Mouse (Mus musculus): ENCODE results near the gene Ecpas. TPM values are rescaled to one million over a fixed set of nuclear protein-coding genes. Genes with fewer than 3 reads are reported as not detected.
A peak's percentile ranks its signal among the peaks of the same experiment; 100 is the strongest.

The Ecpas gene
- polyA plus RNA-seq, 1 experiment from 2014 or later, result 47.7 TPM

- H3K4me2 ChIP-seq (ENCODE audit: low read depth), result no peak overlapping the region
- H3K9ac ChIP-seq (ENCODE audit: low read length), result no peak overlapping the region
- H3K27me3 ChIP-seq (ENCODE audit: control insufficient read depth, insufficient read depth, low read length), result no peaks in the 10 kb centered on the region
- no peak for DNase-seq (ENCODE audit: low spot score)
- no peaks in the 10 kb centered on the region; the same call in 1 of the 2 replicates for H3K4me1 ChIP-seq (ENCODE audit: control insufficient read depth, insufficient read depth, low read length)
- WGBS, result 81% methylated on average over 8 of the region's 8 CpGs
- no peaks in the 10 kb centered on the region for H3K9me3 ChIP-seq (ENCODE audit: control insufficient read depth, low read length)
- no peaks in the 10 kb centered on the region for H3K36me3 ChIP-seq (ENCODE audit: control insufficient read depth, insufficient read depth, low read length)
- H3K27ac ChIP-seq (ENCODE audit: low read depth, low read length), result no peak overlapping the region
- ATAC-seq (ENCODE audit: insufficient read depth, low FRiP score, low TSS enrichment), result no peak
- no peak overlapping the region for H3K4me3 ChIP-seq (ENCODE audit: low read depth, low read length)
Observed at GRCm38 (mm10) chr4:58915081-58915826, 2.7 kb upstream of the Ecpas start.

- no peaks in the 10 kb centered on the region for H3K36me3 ChIP-seq (ENCODE audit: control insufficient read depth, insufficient read depth, low read length)
- no peaks in the 10 kb centered on the region for H3K27me3 ChIP-seq (ENCODE audit: control insufficient read depth, insufficient read depth, low read length)
- no peaks in the 10 kb centered on the region; the same call in 1 of the 2 replicates for H3K4me1 ChIP-seq (ENCODE audit: control insufficient read depth, insufficient read depth, low read length)
- 66% methylated on average over 3 of the region's 3 CpGs for WGBS
- ATAC-seq (ENCODE audit: insufficient read depth, low FRiP score, low TSS enrichment), result no peak
- no peak overlapping the region for H3K9ac ChIP-seq (ENCODE audit: low read length)
- H3K27ac ChIP-seq (ENCODE audit: low read depth, low read length), result no peak overlapping the region
- no peak for DNase-seq (ENCODE audit: low spot score)
- peak overlapping the region; percentile 68 for H3K4me2 ChIP-seq (ENCODE audit: low read depth)
- H3K9me3 ChIP-seq (ENCODE audit: control insufficient read depth, low read length), result no peaks in the 10 kb centered on the region
- H3K4me3 ChIP-seq (ENCODE audit: low read depth, low read length), result no peak overlapping the region
Observed at GRCm38 (mm10) chr4:58913336-58914026, 932 bp upstream of the Ecpas start.

- DNase-seq (ENCODE audit: low spot score) (peak; percentile 80), ATAC-seq (ENCODE audit: insufficient read depth, low FRiP score, low TSS enrichment) (peak; percentile 75)
- H3K4me2 ChIP-seq (ENCODE audit: low read depth), result peak overlapping the region; percentile 68
- H3K4me3 ChIP-seq (ENCODE audit: low read depth, low read length), result peak overlapping the region; percentile 94
- H3K27me3 ChIP-seq (ENCODE audit: control insufficient read depth, insufficient read depth, low read length), result no peaks in the 10 kb centered on the region
- H3K9me3 ChIP-seq (ENCODE audit: control insufficient read depth, low read length), result no peaks in the 10 kb centered on the region
- H3K9ac ChIP-seq (ENCODE audit: low read length), result peak overlapping the region; percentile 95
- no peaks in the 10 kb centered on the region for H3K36me3 ChIP-seq (ENCODE audit: control insufficient read depth, insufficient read depth, low read length)
- no peaks in the 10 kb centered on the region; the same call in 1 of the 2 replicates for H3K4me1 ChIP-seq (ENCODE audit: control insufficient read depth, insufficient read depth, low read length)
- H3K27ac ChIP-seq (ENCODE audit: low read depth, low read length), result peak overlapping the region; percentile 96
- WGBS, result under 1% methylated on average over 94 of the region's 126 CpGs
Observed at GRCm38 (mm10) chr4:58911831-58912628, 519 bp downstream of the Ecpas start.

- H3K27ac ChIP-seq (ENCODE audit: low read depth, low read length), result peak overlapping the region; percentile 96
- H3K4me3 ChIP-seq (ENCODE audit: low read depth, low read length), result peak overlapping the region; percentile 94
- H3K9me3 ChIP-seq (ENCODE audit: control insufficient read depth, low read length), result no peaks in the 10 kb centered on the region
- H3K9ac ChIP-seq (ENCODE audit: low read length), result peak overlapping the region; percentile 95
- no peaks in the 10 kb centered on the region; the same call in 1 of the 2 replicates for H3K4me1 ChIP-seq (ENCODE audit: control insufficient read depth, insufficient read depth, low read length)
- DNase-seq (ENCODE audit: low spot score) (peak; percentile 70), ATAC-seq (ENCODE audit: insufficient read depth, low FRiP score, low TSS enrichment) (peak; percentile 69)
- WGBS, result under 1% methylated on average over 54 of the region's 56 CpGs
- no peaks in the 10 kb centered on the region for H3K27me3 ChIP-seq (ENCODE audit: control insufficient read depth, insufficient read depth, low read length)
- peak overlapping the region; percentile 68 for H3K4me2 ChIP-seq (ENCODE audit: low read depth)
- H3K36me3 ChIP-seq (ENCODE audit: control insufficient read depth, insufficient read depth, low read length), result no peaks in the 10 kb centered on the region
Observed at GRCm38 (mm10) chr4:58911069-58911830, 1.3 kb downstream of the Ecpas start.

GRCm38 (mm10) chr4:58910175-58911068, 2.1 kb downstream of the Ecpas start:
- Histone ChIP-seq H3K36me3 (ENCODE audit: control insufficient read depth, insufficient read depth, low read length) (no peaks in the 10 kb centered on the region), H3K4me1 (ENCODE audit: control insufficient read depth, insufficient read depth, low read length) (no peaks in the 10 kb centered on the region; the same call in 1 of the 2 replicates), H3K27ac (ENCODE audit: low read depth, low read length) (no peak overlapping the region), H3K4me2 (ENCODE audit: low read depth) (peak overlapping the region; percentile 68), H3K9me3 (ENCODE audit: control insufficient read depth, low read length) (no peaks in the 10 kb centered on the region), H3K4me3 (ENCODE audit: low read depth, low read length) (peak overlapping the region; percentile 94), H3K27me3 (ENCODE audit: control insufficient read depth, insufficient read depth, low read length) (no peaks in the 10 kb centered on the region), H3K9ac (ENCODE audit: low read length) (peak overlapping the region; percentile 95)
- 30% methylated on average over 16 of the region's 16 CpGs for WGBS
- ATAC-seq (ENCODE audit: insufficient read depth, low FRiP score, low TSS enrichment), result no peak
- DNase-seq (ENCODE audit: low spot score), result no peak

- H3K27ac ChIP-seq (ENCODE audit: low read depth, low read length), result no peak overlapping the region
- no peaks in the 10 kb centered on the region for H3K27me3 ChIP-seq (ENCODE audit: control insufficient read depth, insufficient read depth, low read length)
- H3K36me3 ChIP-seq (ENCODE audit: control insufficient read depth, insufficient read depth, low read length), result no peaks in the 10 kb centered on the region
- 94% methylated on average over 1 of the region's 1 CpGs for WGBS
- DNase-seq (ENCODE audit: low spot score) (no peak), ATAC-seq (ENCODE audit: insufficient read depth, low FRiP score, low TSS enrichment) (no peak)
- no peak overlapping the region for H3K4me3 ChIP-seq (ENCODE audit: low read depth, low read length)
- no peaks in the 10 kb centered on the region; the same call in 1 of the 2 replicates for H3K4me1 ChIP-seq (ENCODE audit: control insufficient read depth, insufficient read depth, low read length)
- no peak overlapping the region for H3K4me2 ChIP-seq (ENCODE audit: low read depth)
- no peak overlapping the region for H3K9ac ChIP-seq (ENCODE audit: low read length)
- no peaks in the 10 kb centered on the region for H3K9me3 ChIP-seq (ENCODE audit: control insufficient read depth, low read length)
Observed at GRCm38 (mm10) chr4:58907453-58907852, 5.1 kb downstream of the Ecpas start.

GRCm38 (mm10) chr4:58898318-58898717, 14.2 kb downstream of the Ecpas start:
- no peaks in the 10 kb centered on the region for H3K9me3 ChIP-seq (ENCODE audit: control insufficient read depth, low read length)

More at GRCm38 (mm10) chr4:58898318-58898717, 14.2 kb downstream of the Ecpas start:
- DNase-seq (ENCODE audit: low spot score) (no peak), ATAC-seq (ENCODE audit: insufficient read depth, low FRiP score, low TSS enrichment) (no peak)
- Histone ChIP-seq H3K27ac (ENCODE audit: low read depth, low read length) (no peak overlapping the region), H3K9ac (ENCODE audit: low read length) (no peak overlapping the region), H3K27me3 (ENCODE audit: control insufficient read depth, insufficient read depth, low read length) (no peaks in the 10 kb centered on the region), H3K4me1 (ENCODE audit: control insufficient read depth, insufficient read depth, low read length) (no peaks in the 10 kb centered on the region), H3K4me2 (ENCODE audit: low read depth) (no peak overlapping the region), H3K4me3 (ENCODE audit: low read depth, low read length) (no peak overlapping the region), H3K36me3 (ENCODE audit: control insufficient read depth, insufficient read depth, low read length) (no peaks in the 10 kb centered on the region)
